Mouse (Mus musculus): ENCODE results near the gene Tgfbr1. TPM values are rescaled to one million over a fixed set of nuclear protein-coding genes. Genes with fewer than 3 reads are reported as not detected.

The Tgfbr1 gene
- polyA plus RNA-seq, 1 experiment from 2014 or later, result 54.7 TPM

- no peak for ATAC-seq (ENCODE audit: insufficient number of reproducible peaks, low FRiP score)
- Histone ChIP-seq H3K27ac (ENCODE audit: poor library complexity, severe bottlenecking) (no peak overlapping the region), H3K9me3 (replicated peaks) (no peaks in the 10 kb centered on the region), H3K4me2 (no peak overlapping the region), H3K27me3 (replicated peaks) (no peaks in the 10 kb centered on the region), H3K4me1 (replicated peaks) (no peaks in the 10 kb centered on the region), H3K4me3 (no peak overlapping the region), H3K9ac (no peak overlapping the region), H3K36me3 (peaks cover 47% of the 10 kb centered on the region)
- 92% methylated on average over 7 of the region's 7 CpGs for WGBS
Measured at GRCm38 (mm10) chr4:47396251-47396650, 43.2 kb downstream of the Tgfbr1 start.

DNA sequence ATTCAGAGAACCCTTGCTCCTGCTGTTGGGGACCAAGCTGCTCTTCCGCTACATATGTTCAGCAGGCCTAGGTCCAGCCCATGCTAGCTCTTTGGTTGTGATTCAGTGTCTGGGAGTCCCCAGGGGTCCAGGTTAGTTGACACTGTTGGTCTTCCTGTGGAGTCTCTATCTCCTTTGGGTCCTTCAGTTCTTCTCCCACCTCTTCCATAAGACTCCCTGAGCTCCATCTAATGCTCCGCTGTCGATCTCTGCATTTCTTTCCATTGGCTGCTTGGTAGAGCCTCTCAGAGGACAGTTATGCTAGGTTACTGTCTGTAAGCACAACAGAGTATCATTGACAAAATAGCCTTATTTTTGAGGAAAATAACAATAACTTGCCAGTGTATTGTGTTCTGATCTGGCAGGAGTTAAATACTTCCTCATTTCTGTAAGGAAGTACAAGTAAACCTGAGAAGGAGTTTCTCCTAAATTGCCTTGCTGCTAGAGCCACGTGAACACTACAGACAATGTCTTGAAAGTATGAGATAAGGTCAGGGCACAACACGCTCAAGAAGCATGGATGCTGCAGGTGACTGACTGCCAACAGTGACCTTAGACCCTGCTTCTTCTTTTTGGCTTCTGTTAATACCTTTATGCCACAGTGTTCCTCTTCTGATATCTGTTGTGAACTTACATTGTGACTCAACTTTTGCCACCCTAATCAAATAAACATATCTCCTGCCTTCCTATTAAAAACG lies 45.1 kb downstream of the Tgfbr1 start:
- Histone ChIP-seq H3K36me3 (peaks cover 44% of the 10 kb centered on the region), H3K27me3 (replicated peaks) (no peaks in the 10 kb centered on the region), H3K4me2 (no peak overlapping the region), H3K27ac (ENCODE audit: poor library complexity, severe bottlenecking) (no peak overlapping the region), H3K9me3 (replicated peaks) (no peaks in the 10 kb centered on the region), H3K4me1 (replicated peaks) (peaks cover 12% of the 10 kb centered on the region), H3K9ac (no peak overlapping the region), H3K4me3 (no peak overlapping the region)
- ATAC-seq (ENCODE audit: insufficient number of reproducible peaks, low FRiP score), result no peak
- 80% methylated on average over 6 of the region's 6 CpGs for WGBS

- Histone ChIP-seq H3K36me3 (peaks cover 42% of the 10 kb centered on the region), H3K4me1 (replicated peaks) (peaks cover 12% of the 10 kb centered on the region), H3K9ac (no peak overlapping the region), H3K27me3 (replicated peaks) (no peaks in the 10 kb centered on the region), H3K4me3 (no peak overlapping the region), H3K27ac (ENCODE audit: poor library complexity, severe bottlenecking) (no peak overlapping the region), H3K9me3 (replicated peaks) (no peaks in the 10 kb centered on the region), H3K4me2 (no peak overlapping the region)
- ATAC-seq (ENCODE audit: insufficient number of reproducible peaks, low FRiP score), result no peak
Measured at GRCm38 (mm10) chr4:47399824-47400223, 46.8 kb downstream of the Tgfbr1 start.

GRCm38 (mm10) chr4:47400314-47400713 lies 47.3 kb downstream of the Tgfbr1 start:
- no peaks in the 10 kb centered on the region for H3K9me3 ChIP-seq (replicated peaks)
- no peak overlapping the region for H3K9ac ChIP-seq
- peaks cover 12% of the 10 kb centered on the region for H3K4me1 ChIP-seq (replicated peaks)
- no peaks in the 10 kb centered on the region for H3K27me3 ChIP-seq (replicated peaks)
- 70% methylated on average over 4 of the region's 4 CpGs for WGBS
- no peak overlapping the region for H3K4me2 ChIP-seq
- H3K27ac ChIP-seq (ENCODE audit: poor library complexity, severe bottlenecking), result no peak overlapping the region
- ATAC-seq (ENCODE audit: insufficient number of reproducible peaks, low FRiP score), result no peak
- peaks cover 42% of the 10 kb centered on the region for H3K36me3 ChIP-seq
- no peak overlapping the region for H3K4me3 ChIP-seq

DNA sequence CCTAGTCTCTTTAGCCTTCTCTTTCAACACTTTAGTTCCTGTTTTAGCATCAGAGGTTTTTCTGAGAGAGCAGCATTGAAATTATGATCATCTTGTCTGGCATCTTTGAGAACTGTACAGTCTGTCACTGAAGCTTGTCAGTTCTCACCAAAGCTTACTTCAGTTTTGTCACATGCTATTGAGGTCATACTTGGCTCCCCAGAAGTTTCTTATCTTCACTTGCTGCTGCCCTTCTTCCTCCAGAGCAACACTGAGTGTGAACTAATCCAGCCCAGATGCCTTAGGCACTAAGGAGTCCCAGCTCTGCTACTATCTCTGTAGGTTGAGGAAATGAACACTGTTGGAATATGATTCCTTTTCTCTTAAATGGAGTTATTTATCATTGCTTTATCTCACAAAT lies 49.2 kb downstream of the Tgfbr1 start:
- Histone ChIP-seq H3K9me3 (replicated peaks) (no peaks in the 10 kb centered on the region), H3K4me2 (no peak overlapping the region)

GRCm38 (mm10) chr4:47404536-47404935 lies 51.5 kb downstream of the Tgfbr1 start:
- Histone ChIP-seq H3K4me1 (replicated peaks) (peaks cover 18% of the 10 kb centered on the region), H3K27ac (ENCODE audit: poor library complexity, severe bottlenecking) (no peak overlapping the region), H3K9me3 (replicated peaks) (no peaks in the 10 kb centered on the region), H3K27me3 (replicated peaks) (no peaks in the 10 kb centered on the region), H3K9ac (no peak overlapping the region), H3K36me3 (peaks cover 24% of the 10 kb centered on the region), H3K4me3 (no peak overlapping the region), H3K4me2 (no peak overlapping the region)
- ATAC-seq (ENCODE audit: insufficient number of reproducible peaks, low FRiP score), result no peak
- 92% methylated on average over 2 of the region's 2 CpGs for WGBS

More for the DNA sequence above, 49.2 kb downstream of the Tgfbr1 start:
- ATAC-seq (ENCODE audit: insufficient number of reproducible peaks, low FRiP score), result peak; percentile 42; the same call in 1 of the 2 replicates
- H3K36me3 ChIP-seq, result peaks cover 40% of the 10 kb centered on the region
- no peak overlapping the region for H3K4me3 ChIP-seq
- peak overlapping the region; percentile 80 for H3K27ac ChIP-seq (ENCODE audit: poor library complexity, severe bottlenecking)
- peaks cover 14% of the 10 kb centered on the region for H3K4me1 ChIP-seq (replicated peaks)
- no peaks in the 10 kb centered on the region for H3K27me3 ChIP-seq (replicated peaks)
- no peak overlapping the region for H3K9ac ChIP-seq

DNA sequence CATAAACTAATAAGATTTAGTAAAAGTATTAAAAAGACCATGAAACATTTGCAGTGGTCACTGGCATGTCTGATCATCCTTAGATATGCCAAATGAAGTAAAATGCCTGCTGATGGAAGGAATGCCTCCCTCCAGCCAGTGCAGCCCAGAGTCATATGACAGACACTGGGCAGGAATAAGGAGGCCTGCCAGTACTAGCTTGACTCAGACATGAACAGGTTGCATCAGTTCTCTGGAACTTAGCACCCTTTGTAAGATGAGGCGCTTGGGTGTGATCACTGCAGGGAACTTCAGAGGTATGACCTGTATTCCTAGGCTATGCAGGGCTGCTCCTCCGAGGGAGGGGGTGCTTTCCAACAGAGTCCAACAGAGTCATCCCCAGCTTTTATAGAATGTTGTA lies 54.1 kb downstream of the Tgfbr1 start:
- no peaks in the 10 kb centered on the region for H3K27me3 ChIP-seq (replicated peaks)
- no peak overlapping the region for H3K4me2 ChIP-seq
- no peak for ATAC-seq (ENCODE audit: insufficient number of reproducible peaks, low FRiP score)
- peak overlapping the region; percentile 55; the same call in 1 of the 2 replicates for H3K27ac ChIP-seq (ENCODE audit: poor library complexity, severe bottlenecking)
- H3K9ac ChIP-seq, result no peak overlapping the region
- H3K9me3 ChIP-seq (replicated peaks), result no peaks in the 10 kb centered on the region
- H3K4me1 ChIP-seq (replicated peaks), result peaks cover 28% of the 10 kb centered on the region
- WGBS, result 76% methylated on average over 2 of the region's 2 CpGs
- peaks cover 35% of the 10 kb centered on the region for H3K36me3 ChIP-seq
- H3K4me3 ChIP-seq, result no peak overlapping the region

DNA sequence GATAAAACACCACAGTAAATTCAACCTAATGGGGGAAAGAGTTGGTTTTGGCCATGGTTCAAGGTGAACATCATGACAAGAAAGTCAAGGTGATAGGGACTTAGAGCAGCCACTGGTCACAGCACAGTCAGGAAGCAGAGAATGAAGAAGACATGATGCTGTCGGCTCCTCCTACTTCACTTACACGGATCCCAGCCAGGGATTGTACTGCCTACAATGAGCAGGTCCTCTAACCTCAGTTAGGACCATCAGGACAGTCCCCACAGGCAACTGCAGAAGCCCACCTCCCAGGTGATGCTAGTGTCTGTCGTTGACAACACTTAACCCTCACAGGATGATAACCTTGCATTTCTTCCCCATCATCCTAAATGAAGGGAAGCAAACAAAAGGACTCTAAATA lies 64.8 kb downstream of the Tgfbr1 start:
- WGBS, result 51% methylated on average over 3 of the region's 3 CpGs
- H3K27ac ChIP-seq (ENCODE audit: poor library complexity, severe bottlenecking), result no peak overlapping the region

DNA sequence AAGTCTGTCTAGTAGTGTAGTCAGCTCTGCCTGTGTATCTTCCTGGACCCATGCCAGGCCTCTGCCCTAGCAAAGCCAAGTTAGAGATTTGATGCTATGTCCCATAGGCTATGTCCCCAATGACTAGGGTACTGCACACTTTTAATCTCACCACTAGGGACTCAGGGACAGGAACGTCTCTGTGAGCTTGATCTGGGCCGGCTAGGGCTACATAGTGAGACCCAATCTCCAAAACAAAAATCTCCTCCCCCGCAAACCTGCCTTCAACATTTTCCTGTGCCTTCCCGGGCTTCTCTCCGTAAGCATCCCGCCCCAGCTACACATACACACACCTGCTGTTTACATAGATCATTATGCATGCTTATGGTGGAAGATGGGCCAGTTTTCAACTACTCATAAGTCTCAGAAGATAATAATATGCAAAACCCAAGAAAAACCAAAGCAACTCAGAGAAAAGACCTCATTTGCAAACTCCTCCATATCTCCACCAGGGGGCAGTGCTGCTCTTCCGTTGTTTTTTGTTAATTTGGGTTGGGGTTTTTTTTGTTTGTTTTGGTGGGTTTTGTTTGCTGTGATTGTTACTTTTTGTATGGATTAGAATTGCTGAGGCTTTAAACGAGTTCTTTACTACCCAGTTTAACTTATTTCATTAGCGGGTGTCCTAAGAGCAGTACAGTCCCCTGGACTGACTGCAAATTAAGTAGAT lies 66.4 kb downstream of the Tgfbr1 start:
- Histone ChIP-seq H3K36me3 (peaks cover 11% of the 10 kb centered on the region), H3K9me3 (replicated peaks) (no peaks in the 10 kb centered on the region), H3K4me2 (no peak overlapping the region)

More for the DNA sequence above, 64.8 kb downstream of the Tgfbr1 start:
- Histone ChIP-seq H3K4me2 (no peak overlapping the region), H3K27me3 (replicated peaks) (no peaks in the 10 kb centered on the region), H3K36me3 (peaks cover 16% of the 10 kb centered on the region), H3K9me3 (replicated peaks) (no peaks in the 10 kb centered on the region), H3K4me1 (replicated peaks) (peaks cover 15% of the 10 kb centered on the region), H3K9ac (no peak overlapping the region), H3K4me3 (no peak overlapping the region)
- ATAC-seq (ENCODE audit: insufficient number of reproducible peaks, low FRiP score), result no peak

GRCm38 (mm10) chr4:47420191-47420590 lies 67.2 kb downstream of the Tgfbr1 start:
- no peak overlapping the region for H3K4me3 ChIP-seq
- no peak for ATAC-seq (ENCODE audit: insufficient number of reproducible peaks, low FRiP score)
- peaks cover 17% of the 10 kb centered on the region for H3K4me1 ChIP-seq (replicated peaks)
- H3K27me3 ChIP-seq (replicated peaks), result no peaks in the 10 kb centered on the region
- H3K9me3 ChIP-seq (replicated peaks), result no peaks in the 10 kb centered on the region
- WGBS, result 48% methylated on average over 7 of the region's 7 CpGs
- H3K4me2 ChIP-seq, result no peak overlapping the region
- H3K9ac ChIP-seq, result no peak overlapping the region
- 0 out of 2 replicates have a peak, but pooled peaks cover 7% of the 10 kb centered on the region for H3K36me3 ChIP-seq
- no peak overlapping the region for H3K27ac ChIP-seq (ENCODE audit: poor library complexity, severe bottlenecking)

More for the DNA sequence above, 66.4 kb downstream of the Tgfbr1 start:
- H3K27me3 ChIP-seq (replicated peaks), result no peaks in the 10 kb centered on the region
- WGBS, result 29% methylated on average over 9 of the region's 9 CpGs
- H3K9ac ChIP-seq, result no peak overlapping the region
- H3K4me3 ChIP-seq, result no peak overlapping the region
- no peak for ATAC-seq (ENCODE audit: insufficient number of reproducible peaks, low FRiP score)
- peaks cover 15% of the 10 kb centered on the region for H3K4me1 ChIP-seq (replicated peaks)
- no peak overlapping the region for H3K27ac ChIP-seq (ENCODE audit: poor library complexity, severe bottlenecking)

- Histone ChIP-seq H3K4me2 (no peak overlapping the region), H3K4me1 (replicated peaks) (peaks cover 17% of the 10 kb centered on the region), H3K4me3 (no peak overlapping the region), H3K27ac (ENCODE audit: poor library complexity, severe bottlenecking) (no peak overlapping the region), H3K9me3 (replicated peaks) (no peaks in the 10 kb centered on the region), H3K27me3 (replicated peaks) (no peaks in the 10 kb centered on the region), H3K36me3 (no peaks in the 10 kb centered on the region), H3K9ac (no peak overlapping the region)
- WGBS, result 25% methylated on average over 3 of the region's 3 CpGs
- ATAC-seq (ENCODE audit: insufficient number of reproducible peaks, low FRiP score), result no peak
Measured at GRCm38 (mm10) chr4:47422194-47422593, 69.2 kb downstream of the Tgfbr1 start.

Data from heart, embryonic 12.5 days (tissue).